Mouse (Mus musculus) heart, embryonic 12.5 days (tissue): ENCODE measurements at regions not wholly inside any gene's neighbourhood (a gene's known extent, or its start where the extent isn't known, plus 50 kb on each side); places are given as distances from the start of the nearest gene placed in this dataset.

Experiments
- ATAC-seq: fragments of 200-750 bp; cut with Nextera tagmentation; 2 replicates; pipeline ENCODE4 v1.8.0; 2017; ENCODE audit warnings: moderate TSS enrichment, moderate library complexity; ENCODE audit not compliant: insufficient number of reproducible peaks, low FRiP score
- H3K27ac ChIP-seq: fragments of 300-500 bp; sonication (generic); 2 replicates; pipeline ENCODE4 v1.5.1; 2016; ENCODE audit warnings: mild to moderate bottlenecking, moderate library complexity; ENCODE audit not compliant: poor library complexity, severe bottlenecking
- H3K27me3 ChIP-seq: fragments of 300-500 bp; sonication (generic); replicated peaks from 2 replicates; pipeline ENCODE4 v1.6.1; 2016; ENCODE audit warnings: mild to moderate bottlenecking, moderate library complexity
- H3K36me3 ChIP-seq: fragments of 300-500 bp; sonication (generic); 2 replicates; pipeline ENCODE4 v1.6.1; 2016; ENCODE audit warnings: mild to moderate bottlenecking, moderate library complexity
- H3K4me1 ChIP-seq: fragments of 300-500 bp; sonication (generic); replicated peaks from 2 replicates; pipeline ENCODE4 v1.6.1; 2016; ENCODE audit warnings: mild to moderate bottlenecking
- H3K4me2 ChIP-seq: fragments of 300-500 bp; sonication (generic); 2 replicates; pipeline ENCODE4 v1.6.1; 2016; ENCODE audit warnings: mild to moderate bottlenecking, moderate library complexity
- H3K4me3 ChIP-seq: fragments of 300-500 bp; sonication (generic); 2 replicates; pipeline ENCODE4 v1.5.1; 2016; ENCODE audit warnings: mild to moderate bottlenecking
- H3K9ac ChIP-seq: fragments of 300-500 bp; sonication (generic); 2 replicates; pipeline ENCODE4 v1.6.1; 2016; ENCODE audit warnings: mild to moderate bottlenecking, moderate library complexity
- H3K9me3 ChIP-seq: fragments of 300-500 bp; sonication (generic); replicated peaks from 2 replicates; pipeline ENCODE4 v1.6.1; 2016; ENCODE audit warnings: mild to moderate bottlenecking, moderate library complexity
- WGBS: fragments of 180-500 bp; shearing (Covaris S2); methylation state at CpG from one replicate; pipeline ENCODE4 v1.1.7; 2016; 5-methylcytosine and 5-hydroxymethylcytosine counted together

GRCm38 (mm10) chr19:21948030-21948429 lies 169.9 kb downstream of the Cemip2 start:
- H3K9ac ChIP-seq, result no peak overlapping the region
- no peak overlapping the region for H3K4me3 ChIP-seq
- H3K4me1 ChIP-seq, result no peaks in the 10 kb centered on the region
- no peak for ATAC-seq
- no peak overlapping the region for H3K27ac ChIP-seq
- H3K4me2 ChIP-seq, result no peak overlapping the region
- H3K27me3 ChIP-seq, result no peaks in the 10 kb centered on the region
- WGBS, result 82% methylated on average over 2 of the region's 2 CpGs
- peaks cover 3% of the 10 kb centered on the region; the same call in 1 of the 2 replicates for H3K9me3 ChIP-seq
- no peaks in the 10 kb centered on the region for H3K36me3 ChIP-seq

- 89% methylated on average over 2 of the region's 2 CpGs for WGBS
- Histone ChIP-seq H3K36me3 (no peaks in the 10 kb centered on the region), H3K27me3 (no peaks in the 10 kb centered on the region), H3K9ac (no peak overlapping the region), H3K4me2 (no peak overlapping the region), H3K4me3 (no peak overlapping the region), H3K9me3 (no peaks in the 10 kb centered on the region), H3K27ac (no peak overlapping the region), H3K4me1 (no peaks in the 10 kb centered on the region)
- ATAC-seq, result no peak
Observed at GRCm38 (mm10) chr19:21962635-21963034, 176.2 kb upstream of the Trpm3 start.

- H3K27ac ChIP-seq, result no peak overlapping the region
- no peaks in the 10 kb centered on the region for H3K4me1 ChIP-seq
- H3K9me3 ChIP-seq, result no peaks in the 10 kb centered on the region
- H3K4me2 ChIP-seq, result no peak overlapping the region
- H3K27me3 ChIP-seq, result no peaks in the 10 kb centered on the region
- no peaks in the 10 kb centered on the region for H3K36me3 ChIP-seq
- H3K4me3 ChIP-seq, result no peak overlapping the region
- ATAC-seq, result no peak
- H3K9ac ChIP-seq, result no peak overlapping the region
- 80% methylated on average over 4 of the region's 4 CpGs for WGBS
Observed at GRCm38 (mm10) chr19:21989857-21990256, 149.0 kb upstream of the Trpm3 start.

GRCm38 (mm10) chr19:21990970-21991369 lies 147.9 kb upstream of the Trpm3 start:
- no peak overlapping the region for H3K9ac ChIP-seq
- 79% methylated on average over 4 of the region's 4 CpGs for WGBS
- H3K9me3 ChIP-seq, result no peaks in the 10 kb centered on the region
- no peak overlapping the region for H3K27ac ChIP-seq
- no peaks in the 10 kb centered on the region for H3K4me1 ChIP-seq
- no peak for ATAC-seq
- H3K27me3 ChIP-seq, result no peaks in the 10 kb centered on the region
- no peak overlapping the region for H3K4me3 ChIP-seq
- H3K36me3 ChIP-seq, result no peaks in the 10 kb centered on the region
- no peak overlapping the region for H3K4me2 ChIP-seq

- no peak for ATAC-seq
- Histone ChIP-seq H3K27me3 (no peaks in the 10 kb centered on the region), H3K4me3 (no peak overlapping the region), H3K27ac (no peak overlapping the region), H3K9me3 (no peaks in the 10 kb centered on the region), H3K4me2 (no peak overlapping the region), H3K36me3 (no peaks in the 10 kb centered on the region), H3K9ac (no peak overlapping the region), H3K4me1 (no peaks in the 10 kb centered on the region)
Observed at GRCm38 (mm10) chr19:21991413-21991812, 147.4 kb upstream of the Trpm3 start.

- Histone ChIP-seq H3K4me1 (no peaks in the 10 kb centered on the region), H3K36me3 (no peaks in the 10 kb centered on the region), H3K27me3 (no peaks in the 10 kb centered on the region), H3K27ac (no peak overlapping the region), H3K9ac (no peak overlapping the region), H3K4me2 (no peak overlapping the region), H3K9me3 (no peaks in the 10 kb centered on the region), H3K4me3 (no peak overlapping the region)
- ATAC-seq, result no peak
- 82% methylated on average over 5 of the region's 5 CpGs for WGBS
Observed at GRCm38 (mm10) chr19:21999621-22000020, 139.2 kb upstream of the Trpm3 start.

GRCm38 (mm10) chr19:22008053-22008935 lies 130.6 kb upstream of the Trpm3 start:
- no peaks in the 10 kb centered on the region for H3K27me3 ChIP-seq
- H3K9me3 ChIP-seq, result no peaks in the 10 kb centered on the region
- H3K9ac ChIP-seq, result no peak overlapping the region
- 82% methylated on average over 13 of the region's 13 CpGs for WGBS
- H3K27ac ChIP-seq, result no peak overlapping the region
- no peak for ATAC-seq
- H3K4me1 ChIP-seq, result no peaks in the 10 kb centered on the region
- no peaks in the 10 kb centered on the region for H3K36me3 ChIP-seq
- H3K4me2 ChIP-seq, result no peak overlapping the region
- H3K4me3 ChIP-seq, result no peak overlapping the region

GRCm38 (mm10) chr19:22010239-22010638 lies 128.6 kb upstream of the Trpm3 start:
- ATAC-seq, result no peak
- Histone ChIP-seq H3K27me3 (no peaks in the 10 kb centered on the region), H3K4me1 (no peaks in the 10 kb centered on the region), H3K36me3 (no peaks in the 10 kb centered on the region), H3K4me3 (no peak overlapping the region), H3K27ac (no peak overlapping the region), H3K4me2 (no peak overlapping the region), H3K9ac (no peak overlapping the region), H3K9me3 (no peaks in the 10 kb centered on the region)
- WGBS, result 72% methylated on average over 5 of the region's 5 CpGs

GRCm38 (mm10) chr19:22015854-22016610 lies 122.8 kb upstream of the Trpm3 start:
- Histone ChIP-seq H3K9ac (no peak overlapping the region), H3K4me3 (no peak overlapping the region), H3K27ac (no peak overlapping the region), H3K27me3 (no peaks in the 10 kb centered on the region), H3K36me3 (no peaks in the 10 kb centered on the region), H3K4me1 (no peaks in the 10 kb centered on the region), H3K9me3 (no peaks in the 10 kb centered on the region), H3K4me2 (no peak overlapping the region)
- no peak for ATAC-seq
- WGBS, result 77% methylated on average over 3 of the region's 3 CpGs

- Histone ChIP-seq H3K27me3 (no peaks in the 10 kb centered on the region), H3K4me2 (no peak overlapping the region), H3K4me1 (no peaks in the 10 kb centered on the region), H3K9me3 (no peaks in the 10 kb centered on the region), H3K4me3 (no peak overlapping the region), H3K27ac (no peak overlapping the region), H3K9ac (no peak overlapping the region), H3K36me3 (no peaks in the 10 kb centered on the region)
- 76% methylated on average over 2 of the region's 2 CpGs for WGBS
- no peak for ATAC-seq
Observed at GRCm38 (mm10) chr19:22017425-22017824, 121.4 kb upstream of the Trpm3 start.

GRCm38 (mm10) chr19:22027577-22027976 lies 111.3 kb upstream of the Trpm3 start:
- H3K27me3 ChIP-seq, result no peaks in the 10 kb centered on the region
- 0 out of 2 replicates have a peak, but pooled peaks cover 3% of the 10 kb centered on the region for H3K4me1 ChIP-seq
- H3K4me3 ChIP-seq, result no peak overlapping the region
- H3K9ac ChIP-seq, result no peak overlapping the region
- no peaks in the 10 kb centered on the region for H3K36me3 ChIP-seq
- no peaks in the 10 kb centered on the region for H3K9me3 ChIP-seq
- H3K27ac ChIP-seq, result no peak overlapping the region
- no peak overlapping the region for H3K4me2 ChIP-seq
- ATAC-seq, result no peak
